Mouse (Mus musculus) lung, embryonic 15.5 days (tissue): ENCODE data around the gene Bhlhe41. TPM values are rescaled to one million over a fixed set of nuclear protein-coding genes. Genes with fewer than 3 reads are reported as not detected.
A peak's percentile ranks its signal among the peaks of the same experiment; 100 is the strongest.

Experiments
- ATAC-seq: fragments of 200-750 bp; cut with Nextera tagmentation; 2 replicates; pipeline ENCODE4 v1.8.0; 2017; ENCODE audit warnings: moderate number of reproducible peaks, borderline replicate concordance; ENCODE audit not compliant: low FRiP score, low TSS enrichment; ENCODE audit errors: extremely low read depth
- H3K27ac ChIP-seq: fragments of 300-500 bp; sonication (generic); 2 replicates; pipeline ENCODE4 v1.5.1; 2015; ENCODE audit warnings: moderate library complexity, mild to moderate bottlenecking, inconsistent platforms
- H3K27me3 ChIP-seq: fragments of 300-500 bp; sonication (generic); 2 replicates; pipeline ENCODE4 v1.6.1; 2015; ENCODE audit warnings: inconsistent platforms
- H3K36me3 ChIP-seq: fragments of 300-500 bp; sonication (generic); 2 replicates; pipeline ENCODE4 v1.6.1; 2015; ENCODE audit warnings: inconsistent platforms
- H3K4me1 ChIP-seq: fragments of 300-500 bp; sonication (generic); 2 replicates; pipeline ENCODE4 v1.6.1; 2015; ENCODE audit warnings: inconsistent platforms
- H3K4me2 ChIP-seq: fragments of 300-500 bp; sonication (generic); 2 replicates; pipeline ENCODE4 v1.6.1; 2015; ENCODE audit warnings: inconsistent platforms, mild to moderate bottlenecking, moderate library complexity
- H3K4me3 ChIP-seq: fragments of 300-500 bp; sonication (generic); 2 replicates; pipeline ENCODE4 v1.5.1; 2015; ENCODE audit warnings: mild to moderate bottlenecking, inconsistent platforms
- H3K9ac ChIP-seq: fragments of 300-500 bp; sonication (generic); 2 replicates; pipeline ENCODE4 v1.6.1; 2015; ENCODE audit warnings: inconsistent platforms
- H3K9me3 ChIP-seq: fragments of 300-500 bp; sonication (generic); 2 replicates; pipeline ENCODE4 v1.6.1; 2016; ENCODE audit warnings: inconsistent platforms
- WGBS: fragments of 180-500 bp; shearing (Covaris S2); methylation state at CpG from one replicate; pipeline ENCODE4 v1.1.7; 2015; 5-methylcytosine and 5-hydroxymethylcytosine counted together
- polyA plus RNA-seq: library from polyadenylated mRNA; unstranded; fragments of >200 nt; fragmentation: Nextera tagmentation; extraction: Ambion mirVana; gene quantifications from 2 replicates; pipeline ENCODE4 v1.2.1, GENCODE M21; 2015

Bhlhe41 gene
- polyA plus RNA-seq, 1 experiment from 2014 or later, result 0.74 TPM

GRCm38 (mm10) chr6:145854756-145855155 lies 10.6 kb downstream of the Bhlhe41 start:
- ATAC-seq, result no peak
- 70% methylated on average over 5 of the region's 5 CpGs for WGBS

GRCm38 (mm10) chr6:145853356-145854079 lies 11.8 kb downstream of the Bhlhe41 start:
- WGBS, result 89% methylated on average over 10 of the region's 10 CpGs
- Histone ChIP-seq H3K9me3 (no peaks in the 10 kb centered on the region), H3K27ac (no peak overlapping the region), H3K27me3 (no peaks in the 10 kb centered on the region), H3K4me3 (no peak overlapping the region), H3K36me3 (no peaks in the 10 kb centered on the region), H3K4me2 (no peak overlapping the region), H3K4me1 (peaks cover 22% of the 10 kb centered on the region), H3K9ac (no peak overlapping the region)
- ATAC-seq, result no peak

More at GRCm38 (mm10) chr6:145854756-145855155, 10.6 kb downstream of the Bhlhe41 start:
- Histone ChIP-seq H3K9ac (no peak overlapping the region), H3K9me3 (no peaks in the 10 kb centered on the region), H3K36me3 (no peaks in the 10 kb centered on the region), H3K4me3 (no peak overlapping the region), H3K4me2 (no peak overlapping the region), H3K27ac (no peak overlapping the region), H3K4me1 (peaks cover 22% of the 10 kb centered on the region), H3K27me3 (no peaks in the 10 kb centered on the region)

- ATAC-seq, result no peak
- H3K9ac ChIP-seq, result no peak overlapping the region
- H3K4me3 ChIP-seq, result no peak overlapping the region
- no peaks in the 10 kb centered on the region for H3K27me3 ChIP-seq
- peaks cover 22% of the 10 kb centered on the region for H3K4me1 ChIP-seq
- H3K36me3 ChIP-seq, result no peaks in the 10 kb centered on the region
- H3K4me2 ChIP-seq, result no peak overlapping the region
- no peak overlapping the region for H3K27ac ChIP-seq
- WGBS, result 86% methylated on average over 7 of the region's 7 CpGs
- H3K9me3 ChIP-seq, result no peaks in the 10 kb centered on the region
Measured at GRCm38 (mm10) chr6:145852708-145853107, 12.7 kb downstream of the Bhlhe41 start.

- H3K9me3 ChIP-seq, result no peaks in the 10 kb centered on the region
- H3K27ac ChIP-seq, result no peak overlapping the region
- no peaks in the 10 kb centered on the region for H3K27me3 ChIP-seq
- peaks cover 22% of the 10 kb centered on the region for H3K4me1 ChIP-seq
- H3K4me2 ChIP-seq, result no peak overlapping the region
- no peak overlapping the region for H3K4me3 ChIP-seq
- no peak overlapping the region for H3K9ac ChIP-seq
- no peak for ATAC-seq
- no peaks in the 10 kb centered on the region for H3K36me3 ChIP-seq
- WGBS, result 38% methylated on average over 11 of the region's 11 CpGs
Measured at GRCm38 (mm10) chr6:145851956-145852355, 13.4 kb downstream of the Bhlhe41 start.

- WGBS, result 19% methylated on average over 2 of the region's 2 CpGs
- Histone ChIP-seq H3K4me1 (peaks cover 17% of the 10 kb centered on the region), H3K36me3 (no peaks in the 10 kb centered on the region), H3K9ac (no peak overlapping the region), H3K4me3 (no peak overlapping the region), H3K27me3 (no peaks in the 10 kb centered on the region), H3K27ac (no peak overlapping the region), H3K9me3 (no peaks in the 10 kb centered on the region), H3K4me2 (no peak overlapping the region)
- no peak for ATAC-seq
Measured at GRCm38 (mm10) chr6:145850789-145851188, 14.6 kb downstream of the Bhlhe41 start.

- Histone ChIP-seq H3K9me3 (no peaks in the 10 kb centered on the region), H3K4me2 (no peak overlapping the region), H3K27me3 (no peaks in the 10 kb centered on the region), H3K27ac (no peak overlapping the region), H3K4me3 (no peak overlapping the region), H3K36me3 (no peaks in the 10 kb centered on the region), H3K4me1 (0 out of 2 replicates have a peak, but pooled peaks cover 12% of the 10 kb centered on the region), H3K9ac (no peak overlapping the region)
- 87% methylated on average over 8 of the region's 8 CpGs for WGBS
- ATAC-seq, result no peak
Measured at GRCm38 (mm10) chr6:145847661-145848060, 17.7 kb downstream of the Bhlhe41 start.

GRCm38 (mm10) chr6:145846948-145847347 lies 18.4 kb downstream of the Bhlhe41 start:
- Histone ChIP-seq H3K27me3 (no peaks in the 10 kb centered on the region), H3K9ac (no peak overlapping the region), H3K4me2 (no peak overlapping the region), H3K4me1 (0 out of 2 replicates have a peak, but pooled peaks cover 12% of the 10 kb centered on the region), H3K9me3 (no peaks in the 10 kb centered on the region), H3K4me3 (no peak overlapping the region), H3K27ac (no peak overlapping the region), H3K36me3 (no peaks in the 10 kb centered on the region)
- 74% methylated on average over 6 of the region's 6 CpGs for WGBS
- no peak for ATAC-seq

GRCm38 (mm10) chr6:145846076-145846475 lies 19.3 kb downstream of the Bhlhe41 start:
- Histone ChIP-seq H3K36me3 (no peaks in the 10 kb centered on the region), H3K27ac (no peak overlapping the region), H3K27me3 (no peaks in the 10 kb centered on the region), H3K4me1 (0 out of 2 replicates have a peak, but pooled peaks cover 4% of the 10 kb centered on the region), H3K9ac (no peak overlapping the region), H3K9me3 (no peaks in the 10 kb centered on the region), H3K4me3 (no peak overlapping the region), H3K4me2 (no peak overlapping the region)
- WGBS, result 63% methylated on average over 1 of the region's 1 CpGs
- ATAC-seq, result no peak

- Histone ChIP-seq H3K4me1 (0 out of 2 replicates have a peak, but pooled peaks cover 3% of the 10 kb centered on the region), H3K27ac (no peak overlapping the region), H3K9me3 (no peaks in the 10 kb centered on the region), H3K27me3 (no peaks in the 10 kb centered on the region), H3K9ac (no peak overlapping the region), H3K36me3 (no peaks in the 10 kb centered on the region), H3K4me3 (no peak overlapping the region), H3K4me2 (no peak overlapping the region)
- WGBS, result 46% methylated on average over 5 of the region's 5 CpGs
- ATAC-seq, result no peak
Measured at GRCm38 (mm10) chr6:145845611-145846010, 19.7 kb downstream of the Bhlhe41 start.

- Histone ChIP-seq H3K4me2 (no peak overlapping the region), H3K9me3 (no peaks in the 10 kb centered on the region), H3K9ac (no peak overlapping the region), H3K36me3 (no peaks in the 10 kb centered on the region), H3K27me3 (no peaks in the 10 kb centered on the region), H3K4me1 (peaks cover 4% of the 10 kb centered on the region; the same call in 1 of the 2 replicates), H3K4me3 (no peak overlapping the region), H3K27ac (no peak overlapping the region)
- ATAC-seq, result no peak
- WGBS, result 36% methylated on average over 6 of the region's 6 CpGs
Measured at GRCm38 (mm10) chr6:145835359-145835758, 30.0 kb downstream of the Bhlhe41 start.

- no peak overlapping the region for H3K4me2 ChIP-seq
- 61% methylated on average over 8 of the region's 8 CpGs for WGBS
- no peaks in the 10 kb centered on the region for H3K27me3 ChIP-seq
- no peak for ATAC-seq
- H3K4me1 ChIP-seq, result peaks cover 4% of the 10 kb centered on the region; the same call in 1 of the 2 replicates
- H3K36me3 ChIP-seq, result no peaks in the 10 kb centered on the region
- no peak overlapping the region for H3K4me3 ChIP-seq
- H3K9me3 ChIP-seq, result no peaks in the 10 kb centered on the region
- no peak overlapping the region for H3K9ac ChIP-seq
- H3K27ac ChIP-seq, result no peak overlapping the region
Measured at GRCm38 (mm10) chr6:145832927-145833326, 32.4 kb downstream of the Bhlhe41 start.

GRCm38 (mm10) chr6:145830617-145831016 lies 34.7 kb downstream of the Bhlhe41 start:
- Histone ChIP-seq H3K9ac (no peak overlapping the region), H3K9me3 (no peaks in the 10 kb centered on the region), H3K4me2 (peak overlapping the region; percentile 33), H3K27ac (no peak overlapping the region), H3K36me3 (no peaks in the 10 kb centered on the region), H3K4me3 (no peak overlapping the region), H3K27me3 (no peaks in the 10 kb centered on the region), H3K4me1 (peaks cover 4% of the 10 kb centered on the region; the same call in 1 of the 2 replicates)
- WGBS, result 12% methylated on average over 9 of the region's 9 CpGs
- peak; percentile 44; the same call in 1 of the 2 replicates for ATAC-seq
